Mouse (Mus musculus): ENCODE measurements at regions not wholly inside any gene's neighbourhood (a gene's known extent, or its start where the extent isn't known, plus 50 kb on each side); places are given as distances from the start of the nearest gene placed in this dataset.

GRCm38 (mm10) chr1:35653119-35653956, 414.9 kb upstream of the Hs6st1 start:
- TF ChIP-seq CTCF (IDR thresholded peaks at IDR 0.05; ENCODE audit: borderline replicate concordance, insufficient read depth, low read depth, low read length) (no peak), POLR2A (IDR thresholded peaks at IDR 0.05; ENCODE audit: borderline replicate concordance, insufficient read depth, low read length) (no peak)
